Comparison of ENCODE assay signal across 8 mouse cellular contexts in the genomic region with DNA sequence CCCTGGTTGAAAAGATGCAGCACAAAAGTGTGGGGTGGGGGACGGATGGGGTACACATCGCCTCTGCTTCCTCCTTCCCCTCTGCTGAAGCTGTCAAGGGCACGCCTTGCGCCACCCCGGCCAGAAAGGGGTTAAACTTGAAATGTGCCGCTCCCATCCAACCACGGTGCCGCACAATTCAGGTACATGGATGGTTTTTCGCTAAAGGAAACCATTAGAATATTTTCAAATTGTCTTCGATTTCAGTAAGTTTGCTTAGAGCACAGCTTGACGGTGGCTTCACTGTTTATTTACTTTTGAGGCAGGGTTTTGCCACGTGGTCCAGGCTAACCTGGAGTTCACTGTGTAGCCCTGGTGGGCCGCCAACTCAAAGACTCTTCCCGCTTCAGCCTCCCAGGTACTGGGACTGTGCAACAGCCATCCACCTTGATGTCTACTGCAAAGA. TPM values are rescaled to one million over a fixed set of nuclear protein-coding genes. Genes with fewer than 3 reads are reported as not detected.
A peak's percentile ranks its signal among the peaks of the same experiment; 100 is the strongest.
DNase-seq lines count a peak whose midpoint lies in the region; ATAC-seq and TF ChIP-seq lines count a peak whose summit lies in the region.

A gene (minus strand): TSS at position 95 of the 445 bp plus-strand sequence.

- H3K79me2 ChIP-seq in C2C12 (ENCODE audit: control insufficient read depth, insufficient read depth) = no peaks in the 10 kb centered on the region

- H3K9ac ChIP-seq in forebrain, embryonic 11.5 days (ENCODE audit: low read length) = peak within 1 kb of the TSS; percentile 98
- peak within 1 kb of the TSS; percentile 77 for H3K9ac ChIP-seq in intestine, postnatal 0 days (ENCODE audit: low read depth, low read length)
- peak within 1 kb of the TSS; percentile 97 for H3K9ac ChIP-seq in midbrain, embryonic 11.5 days (ENCODE audit: low read length)

- peak; percentile 46 for DNase-seq in embryo, embryonic 10 days (ENCODE audit: low spot score)
- DNase-seq in embryo, embryonic 11 days = no peak
- DNase-seq in forebrain, embryonic 11.5 days (ENCODE audit: low spot score) = no peak
- no peak for DNase-seq in midbrain, embryonic 11.5 days (ENCODE audit: low spot score, missing footprints)
- DNase-seq in cerebellum, adult 9-10 months = no peak
- DNase-seq in thymus, postnatal 25 days = no peak

- no peak within 1 kb of the TSS for H3K27ac ChIP-seq in forebrain, embryonic 11.5 days (ENCODE audit: low read depth, low read length)
- H3K27ac ChIP-seq in intestine, postnatal 0 days (ENCODE audit: low read depth, low read length) = no peak within 1 kb of the TSS; the same call in 1 of the 2 replicates
- no peak within 1 kb of the TSS; the same call in 1 of the 2 replicates for H3K27ac ChIP-seq in midbrain, embryonic 11.5 days (ENCODE audit: low read depth, low read length)

- WGBS in forebrain, embryonic 11.5 days = 10% methylated on average over 14 of the region's 14 CpGs
- WGBS in intestine, postnatal 0 days = 5% methylated on average over 12 of the region's 14 CpGs
- WGBS in midbrain, embryonic 11.5 days = 10% methylated on average over 13 of the region's 14 CpGs

- peak within 1 kb of the TSS; percentile 80 for H3ac ChIP-seq in C2C12 (ENCODE audit: control insufficient read depth, insufficient read length, low read depth)

- no peaks in the 10 kb centered on the region; the same call in 1 of the 2 replicates for H3K4me1 ChIP-seq in forebrain, embryonic 11.5 days (replicated peaks; ENCODE audit: control insufficient read depth, insufficient read depth, low read length)
- 0 out of 2 replicates have a peak, but pooled peaks cover 3% of the 10 kb centered on the region for H3K4me1 ChIP-seq in intestine, postnatal 0 days (replicated peaks; ENCODE audit: control insufficient read depth, insufficient read depth, low read length)
- H3K4me1 ChIP-seq in midbrain, embryonic 11.5 days (ENCODE audit: control insufficient read depth, insufficient read depth, low read length) = 0 out of 2 replicates have a peak, but pooled peaks cover 2% of the 10 kb centered on the region

- H3K79me3 ChIP-seq in C2C12 (ENCODE audit: low read depth) = no peaks in the 10 kb centered on the region

- ATAC-seq in forebrain, embryonic 11.5 days (replicated peaks; ENCODE audit: low FRiP score) = peak; percentile 70
- ATAC-seq in intestine, postnatal 0 days = peak; percentile 42
- ATAC-seq in midbrain, embryonic 11.5 days (ENCODE audit: low FRiP score) = peak; percentile 57

- TF ChIP-seq CTCF in C2C12 (IDR thresholded peaks at IDR 0.05; ENCODE audit: control insufficient read depth, insufficient read depth, insufficient read length) = no peak
- TF ChIP-seq CTCF in intestine, postnatal 0 days (IDR thresholded peaks at IDR 0.05; ENCODE audit: low read depth) = no peak

- peak within 1 kb of the TSS; percentile 31 for H3K4me3 ChIP-seq in C2C12 (ENCODE audit: insufficient read depth, poor library complexity, severe bottlenecking)
- H3K4me3 ChIP-seq in forebrain, embryonic 11.5 days (ENCODE audit: low read depth, low read length) = peak within 1 kb of the TSS; percentile 72
- H3K4me3 ChIP-seq in intestine, postnatal 0 days (ENCODE audit: low read depth, low read length) = peak within 1 kb of the TSS; percentile 65
- peak within 1 kb of the TSS; percentile 74 for H3K4me3 ChIP-seq in midbrain, embryonic 11.5 days (ENCODE audit: low read depth, low read length)

- no peaks in the 10 kb centered on the region; the same call in 1 of the 2 replicates for H3K9me3 ChIP-seq in forebrain, embryonic 11.5 days (ENCODE audit: control insufficient read depth, low read length)
- H3K9me3 ChIP-seq in intestine, postnatal 0 days (ENCODE audit: control insufficient read depth) = peaks cover 5% of the 10 kb centered on the region; the same call in 1 of the 2 replicates
- H3K9me3 ChIP-seq in midbrain, embryonic 11.5 days (ENCODE audit: control insufficient read depth, low read length) = 0 out of 2 replicates have a peak, but pooled peaks cover 2% of the 10 kb centered on the region

- H3K27me3 ChIP-seq in C2C12 (ENCODE audit: control insufficient read depth, insufficient read depth, insufficient read length) = no peaks in the 10 kb centered on the region
- H3K27me3 ChIP-seq in forebrain, embryonic 11.5 days (ENCODE audit: control insufficient read depth, insufficient read depth, low read length) = no peaks in the 10 kb centered on the region
- no peaks in the 10 kb centered on the region for H3K27me3 ChIP-seq in intestine, postnatal 0 days (replicated peaks; ENCODE audit: control insufficient read depth, insufficient read depth, low read length)
- no peaks in the 10 kb centered on the region for H3K27me3 ChIP-seq in midbrain, embryonic 11.5 days (ENCODE audit: control insufficient read depth, insufficient read depth, low read length)

- peak within 1 kb of the TSS; percentile 81 for H3K4me2 ChIP-seq in forebrain, embryonic 11.5 days (ENCODE audit: low read depth, low read length, severe bottlenecking)
- H3K4me2 ChIP-seq in intestine, postnatal 0 days (replicated peaks; ENCODE audit: low read depth) = peak within 1 kb of the TSS; percentile 99
- peak within 1 kb of the TSS; percentile 69 for H3K4me2 ChIP-seq in midbrain, embryonic 11.5 days

- no peaks in the 10 kb centered on the region for H3K36me3 ChIP-seq in C2C12 (ENCODE audit: control insufficient read depth, insufficient read depth)
- H3K36me3 ChIP-seq in forebrain, embryonic 11.5 days (ENCODE audit: control insufficient read depth, insufficient read depth, low read length) = peaks cover 3% of the 10 kb centered on the region; the same call in 1 of the 2 replicates
- H3K36me3 ChIP-seq in intestine, postnatal 0 days (ENCODE audit: control insufficient read depth, insufficient read depth) = no peaks in the 10 kb centered on the region
- peaks cover 6% of the 10 kb centered on the region for H3K36me3 ChIP-seq in midbrain, embryonic 11.5 days (ENCODE audit: control insufficient read depth, insufficient read depth, low read length)

TF ChIP-seq in C2C12, 6 proteins besides CTCF, POLR2A, EP300 and RAD21:
- TF ChIP-seq MAX (IDR thresholded peaks at IDR 0.05) = no peak
- no peak for TF ChIP-seq USF1 (IDR thresholded peaks at IDR 0.05; ENCODE audit: low read depth)
- TF ChIP-seq CEBPB (IDR thresholded peaks at IDR 0.05; ENCODE audit: low read depth) = no peak

RNA-seq across cellular contexts. Expression of the gene that starts here (rescaled TPM):
- polyA plus RNA-seq in C2C12 (2012; fragmentation: generic; extraction: Trizol) = 1.1 TPM
- 26.3 and 30.4 TPM in 2 replicates for polyA plus RNA-seq in forebrain, embryonic 11.5 days (2014; fragmentation: Nextera tagmentation; extraction: Ambion mirVana)
- 2.9 and 3.1 TPM in 2 replicates for polyA plus RNA-seq in intestine, postnatal 0 days (2015; fragmentation: Nextera tagmentation; extraction: Ambion mirVana)
- polyA plus RNA-seq in midbrain, embryonic 11.5 days (2014; fragmentation: Nextera tagmentation; extraction: Ambion mirVana) = 26.6 and 27.9 TPM in 2 replicates
